Mouse (Mus musculus) kidney, adult 2 months (tissue): ENCODE data around the gene Tanc1. TPM values are rescaled to one million over a fixed set of nuclear protein-coding genes. Genes with fewer than 3 reads are reported as not detected.

ENCODE experiments used
- DNase-seq: peaks from one replicate; pipeline ENCODE4 v3.0.0; 2021
- H3K27ac ChIP-seq: fragments of 200-500 bp; 2 replicates; pipeline ENCODE4 v1.5.1; 2012; ENCODE audit warnings: low read depth, low read length, control low read depth, inconsistent platforms; ENCODE audit not compliant: insufficient read depth
- H3K27me3 ChIP-seq: fragments of 200-500 bp; replicated peaks from 2 replicates; pipeline ENCODE4 v1.6.1; 2012; ENCODE audit warnings: mild to moderate bottlenecking, moderate library complexity, low read length, inconsistent platforms; ENCODE audit not compliant: control insufficient read depth, insufficient read depth
- H3K36me3 ChIP-seq: fragments of 200-500 bp; 2 replicates; pipeline ENCODE4 v1.6.1; 2012; ENCODE audit warnings: mild to moderate bottlenecking, moderate library complexity, low read length, inconsistent platforms; ENCODE audit not compliant: control insufficient read depth, insufficient read depth
- H3K4me1 ChIP-seq: fragments of 200-500 bp; 2 replicates; pipeline ENCODE4 v1.6.1; 2011; ENCODE audit warnings: low read length; ENCODE audit not compliant: control insufficient read depth, insufficient read depth
- H3K4me3 ChIP-seq: fragments of 200-500 bp; 2 replicates; pipeline ENCODE4 v1.5.1; 2011; ENCODE audit warnings: mild to moderate bottlenecking, low read depth, low read length, control low read depth; ENCODE audit not compliant: insufficient read depth
- CTCF ChIP-seq: fragments of 200-500 bp; conservative IDR thresholded peaks from 2 replicates; pipeline ENCODE4 v1.5.1; 2011; ENCODE audit warnings: low read depth, mild to moderate bottlenecking, control low read depth, low read length, moderate library complexity, mixed read lengths; ENCODE audit not compliant: insufficient read depth, insufficient read length
- POLR2A ChIP-seq: fragments of 200-500 bp; IDR thresholded peaks from one replicate; pipeline ENCODE4 v1.6.1; 2011; ENCODE audit warnings: low read depth, low read length, control low read depth
- WGBS: fragments of 180-500 bp; shearing (Covaris S2); methylation state at CpG from one replicate; pipeline ENCODE4 v1.1.7; 2018; 5-methylcytosine and 5-hydroxymethylcytosine counted together
- polyA plus RNA-seq: library from polyadenylated mRNA; depleted of rRNA; stranded (reverse); fragments of >200 nt; gene quantifications from 2 replicates; pipeline ENCODE4 v1.2.3, GENCODE M21; 2012

Gene Tanc1
- polyA plus RNA-seq, 1 experiment: 24.0 TPM

- peak; percentile 56 for DNase-seq
Observed at GRCm38 (mm10) chr2:59613474-59614019, 1.7 kb downstream of the Tanc1 start.

GRCm38 (mm10) chr2:59616890-59617289 lies 5.0 kb downstream of the Tanc1 start:
- 41% methylated on average over 2 of the region's 2 CpGs for WGBS
- Histone ChIP-seq H3K4me1 (peaks cover 31% of the 10 kb centered on the region), H3K36me3 (no peaks in the 10 kb centered on the region), H3K27me3 (no peaks in the 10 kb centered on the region), H3K4me3 (no peak overlapping the region), H3K27ac (peak overlapping the region; percentile 55)
- TF ChIP-seq CTCF (no peak), POLR2A (no peak)
- no peak for DNase-seq

More at GRCm38 (mm10) chr2:59613474-59614019, 1.7 kb downstream of the Tanc1 start:
- WGBS: 7% methylated on average over 9 of the region's 9 CpGs
- Histone ChIP-seq H3K27ac (peak overlapping the region; percentile 45; the same call in 1 of the 2 replicates), H3K36me3 (no peaks in the 10 kb centered on the region), H3K4me3 (peak overlapping the region; percentile 87), H3K4me1 (peaks cover 27% of the 10 kb centered on the region), H3K27me3 (no peaks in the 10 kb centered on the region)
- no peak for TF ChIP-seq CTCF
- TF ChIP-seq POLR2A: no peak

GRCm38 (mm10) chr2:59618996-59619395 lies 7.2 kb downstream of the Tanc1 start:
- Histone ChIP-seq H3K36me3 (no peaks in the 10 kb centered on the region), H3K27me3 (no peaks in the 10 kb centered on the region), H3K4me1 (peaks cover 23% of the 10 kb centered on the region), H3K27ac (no peak overlapping the region), H3K4me3 (no peak overlapping the region)
- DNase-seq: no peak
- TF ChIP-seq CTCF (no peak), POLR2A (no peak)
- WGBS: 58% methylated on average over 7 of the region's 7 CpGs

- DNase-seq: no peak
- H3K36me3 ChIP-seq: no peaks in the 10 kb centered on the region
- no peak overlapping the region for H3K27ac ChIP-seq
- no peak overlapping the region for H3K4me3 ChIP-seq
- TF ChIP-seq POLR2A (no peak), CTCF (no peak)
- WGBS: 93% methylated on average over 5 of the region's 5 CpGs
- H3K27me3 ChIP-seq: no peaks in the 10 kb centered on the region
- peaks cover 18% of the 10 kb centered on the region for H3K4me1 ChIP-seq
Observed at GRCm38 (mm10) chr2:59620601-59621000, 8.8 kb downstream of the Tanc1 start.

- Histone ChIP-seq H3K4me3 (no peak overlapping the region), H3K36me3 (no peaks in the 10 kb centered on the region), H3K27me3 (no peaks in the 10 kb centered on the region), H3K27ac (no peak overlapping the region), H3K4me1 (peaks cover 19% of the 10 kb centered on the region)
- DNase-seq: no peak
- TF ChIP-seq CTCF (no peak), POLR2A (no peak)
- 40% methylated on average over 6 of the region's 6 CpGs for WGBS
Observed at GRCm38 (mm10) chr2:59622514-59623139, 10.8 kb downstream of the Tanc1 start.

- no peak for DNase-seq
- Histone ChIP-seq H3K4me1 (peaks cover 22% of the 10 kb centered on the region), H3K36me3 (no peaks in the 10 kb centered on the region), H3K27me3 (no peaks in the 10 kb centered on the region), H3K4me3 (no peak overlapping the region), H3K27ac (no peak overlapping the region)
- no peak for TF ChIP-seq POLR2A
- WGBS: 52% methylated on average over 5 of the region's 5 CpGs
Observed at GRCm38 (mm10) chr2:59623858-59624257, 12.0 kb downstream of the Tanc1 start.

GRCm38 (mm10) chr2:59625416-59625815 lies 13.6 kb downstream of the Tanc1 start:
- TF ChIP-seq CTCF (no peak), POLR2A (no peak)
- DNase-seq: no peak
- peaks cover 31% of the 10 kb centered on the region for H3K4me1 ChIP-seq
- no peak overlapping the region for H3K27ac ChIP-seq
- no peaks in the 10 kb centered on the region for H3K27me3 ChIP-seq
- no peaks in the 10 kb centered on the region for H3K36me3 ChIP-seq
- H3K4me3 ChIP-seq: no peak overlapping the region
- 77% methylated on average over 2 of the region's 2 CpGs for WGBS
